29 mouse cellular contexts compared by ENCODE assay signal in the genomic region with DNA sequence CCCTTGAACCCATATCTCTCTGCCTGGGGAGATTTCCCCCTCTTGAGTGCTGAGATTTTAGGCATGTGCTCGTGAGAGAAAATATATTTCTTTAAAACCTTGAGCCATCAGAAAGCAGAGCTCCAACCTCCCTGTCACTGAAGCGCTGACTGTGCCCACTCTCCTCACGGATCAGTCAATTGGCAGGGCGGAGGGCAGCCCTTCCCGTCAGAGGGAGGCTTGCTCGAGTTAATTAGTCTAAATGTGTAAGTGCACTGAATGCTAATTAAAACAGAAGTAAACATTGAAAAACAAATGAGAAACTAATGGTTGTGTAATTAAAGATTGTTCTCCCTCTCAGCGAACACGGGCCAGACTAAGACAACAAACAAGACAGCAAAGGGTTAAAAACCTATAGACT.
A peak's percentile ranks its signal among the peaks of the same experiment; 100 is the strongest.
DNase-seq lines count a peak whose midpoint lies in the region; ATAC-seq and TF ChIP-seq lines count a peak whose summit lies in the region.
"Had no signal": no experiment of that assay in that cellular context is flagged by ENCODE, and none has a peak within 500 bp of the region (broad histone marks: within the 10 kb centered on the region; RNA-seq: fewer than 3 reads in every experiment).

No protein-coding gene starts in this region.

- H3K36me3 ChIP-seq in kidney, adult 2 months (ENCODE audit: control insufficient read depth, insufficient read depth, low read length), result no peaks in the 10 kb centered on the region
- H3K36me3 ChIP-seq in kidney, embryonic 16.5 days (ENCODE audit: insufficient read depth, low read length), result no peaks in the 10 kb centered on the region
- no peaks in the 10 kb centered on the region for H3K36me3 ChIP-seq in midbrain, embryonic 11.5 days (ENCODE audit: control insufficient read depth, insufficient read depth, low read length)
- no peaks in the 10 kb centered on the region for H3K36me3 ChIP-seq in midbrain, embryonic 10.5 days
- H3K36me3 ChIP-seq: embryonic facial prominence, embryonic 13.5 days; embryonic facial prominence, embryonic 15.5 days; forebrain, embryonic 10.5 days; forebrain, embryonic 12.5 days; G1E had no signal

- ATAC-seq in kidney, embryonic 16.5 days (ENCODE audit: low FRiP score, low TSS enrichment), result no peak
- no peak for ATAC-seq in midbrain, embryonic 11.5 days (ENCODE audit: low FRiP score)
- ATAC-seq: activated CD4-positive, CD25-positive, alpha-beta regulatory T cell, adult 4 months; CD4-positive, CD25-positive, alpha-beta regulatory T cell, adult 4 months; forebrain, embryonic 14.5 days; forebrain, embryonic 16.5 days; Patski had no signal

- 32% methylated on average over 8 of the region's 8 CpGs for WGBS in kidney, adult 2 months
- 67% methylated on average over 8 of the region's 8 CpGs for WGBS in kidney, embryonic 16.5 days
- WGBS in midbrain, embryonic 11.5 days, result 83% methylated on average over 8 of the region's 8 CpGs
- WGBS in midbrain, embryonic 10.5 days, result 88% methylated on average over 8 of the region's 8 CpGs

- H3K4me1 ChIP-seq in kidney, adult 2 months (ENCODE audit: control insufficient read depth, insufficient read depth, low read length), result peaks cover 39% of the 10 kb centered on the region
- H3K4me1 ChIP-seq in kidney, embryonic 16.5 days (ENCODE audit: insufficient read depth, low read length), result peaks cover 26% of the 10 kb centered on the region
- H3K4me1 ChIP-seq in midbrain, embryonic 11.5 days (ENCODE audit: control insufficient read depth, insufficient read depth, low read length), result no peaks in the 10 kb centered on the region
- no peaks in the 10 kb centered on the region; the same call in 1 of the 2 replicates for H3K4me1 ChIP-seq in midbrain, embryonic 10.5 days
- H3K4me1 ChIP-seq: embryonic facial prominence, embryonic 13.5 days; embryonic facial prominence, embryonic 15.5 days; forebrain, embryonic 10.5 days; forebrain, embryonic 12.5 days had no signal

- H3K27ac ChIP-seq in kidney, adult 2 months (ENCODE audit: insufficient read depth, low read depth, low read length), result peak overlapping the region; percentile 49; the same call in 1 of the 2 replicates
- H3K27ac ChIP-seq in kidney, embryonic 16.5 days (ENCODE audit: low read length), result no peak overlapping the region
- no peak overlapping the region for H3K27ac ChIP-seq in midbrain, embryonic 11.5 days (ENCODE audit: low read depth, low read length)
- H3K27ac ChIP-seq in midbrain, embryonic 10.5 days (replicated peaks), result no peak overlapping the region
- H3K27ac ChIP-seq: embryonic facial prominence, embryonic 13.5 days; embryonic facial prominence, embryonic 15.5 days; forebrain, embryonic 10.5 days; forebrain, embryonic 12.5 days had no signal

- no peak overlapping the region for H3K9ac ChIP-seq in kidney, embryonic 16.5 days (replicated peaks; ENCODE audit: low read length)
- no peak overlapping the region for H3K9ac ChIP-seq in midbrain, embryonic 11.5 days (ENCODE audit: low read length)
- H3K9ac ChIP-seq: embryonic facial prominence, embryonic 13.5 days; embryonic facial prominence, embryonic 15.5 days; forebrain, embryonic 12.5 days had no signal

- H3K9me3 ChIP-seq in kidney, embryonic 16.5 days (ENCODE audit: low read length), result no peaks in the 10 kb centered on the region
- H3K9me3 ChIP-seq in midbrain, embryonic 11.5 days (ENCODE audit: control insufficient read depth, low read length), result no peaks in the 10 kb centered on the region
- H3K9me3 ChIP-seq in midbrain, embryonic 10.5 days (replicated peaks), result no peaks in the 10 kb centered on the region
- H3K9me3 ChIP-seq: embryonic facial prominence, embryonic 13.5 days; embryonic facial prominence, embryonic 15.5 days; forebrain, embryonic 10.5 days; forebrain, embryonic 12.5 days had no signal

- peak; percentile 42 for DNase-seq in kidney, adult 2 months
- DNase-seq in kidney, adult 18-20 months, result no peak
- peak; percentile 38 for DNase-seq in kidney, postnatal 10 days
- DNase-seq in midbrain, embryonic 11.5 days (ENCODE audit: low spot score, missing footprints), result peak; percentile 64
- no peak for DNase-seq in midbrain, embryonic 10.5 days (ENCODE audit: low spot score)
- DNase-seq: adrenal gland, adult 8-10 months; adrenal gland, postnatal 14 days; adrenal gland, postnatal 36 days; B cell, adult 2 months; cerebellum, adult 11 months; cerebellum, adult 18-20 months; cerebellum, adult 8-10 months; cerebellum, adult 9-11 months; cerebellum, postnatal 14 days; cerebellum, postnatal 36 days; embryo, embryonic 11 days had no signal

- no peaks in the 10 kb centered on the region for H3K27me3 ChIP-seq in kidney, adult 2 months (replicated peaks; ENCODE audit: control insufficient read depth, insufficient read depth, low read length)
- no peaks in the 10 kb centered on the region for H3K27me3 ChIP-seq in kidney, embryonic 16.5 days (ENCODE audit: insufficient read depth, low read length)
- H3K27me3 ChIP-seq in midbrain, embryonic 11.5 days (ENCODE audit: control insufficient read depth, insufficient read depth, low read length), result no peaks in the 10 kb centered on the region
- H3K27me3 ChIP-seq in midbrain, embryonic 10.5 days (ENCODE audit: low read depth, poor library complexity, severe bottlenecking), result no peaks in the 10 kb centered on the region
- H3K27me3 ChIP-seq: CH12.LX; embryonic facial prominence, embryonic 13.5 days; embryonic facial prominence, embryonic 15.5 days; forebrain, embryonic 12.5 days; Patski had no signal

- TF ChIP-seq CTCF in kidney, adult 2 months (conservative IDR thresholded peaks at IDR 0.05; ENCODE audit: insufficient read depth, insufficient read length, low read depth, low read length), result no peak

- no peak overlapping the region for H3K4me2 ChIP-seq in kidney, embryonic 16.5 days (replicated peaks; ENCODE audit: low read depth, low read length)
- no peak overlapping the region for H3K4me2 ChIP-seq in midbrain, embryonic 11.5 days
- H3K4me2 ChIP-seq: embryonic facial prominence, embryonic 13.5 days; embryonic facial prominence, embryonic 15.5 days; forebrain, embryonic 12.5 days had no signal

- H3K4me3 ChIP-seq in kidney, adult 2 months (ENCODE audit: insufficient read depth, low read depth, low read length), result no peak overlapping the region
- no peak overlapping the region for H3K4me3 ChIP-seq in kidney, embryonic 16.5 days (ENCODE audit: low read length)
- no peak overlapping the region for H3K4me3 ChIP-seq in midbrain, embryonic 11.5 days (ENCODE audit: low read depth, low read length)
- H3K4me3 ChIP-seq in midbrain, embryonic 10.5 days, result no peak overlapping the region
- H3K4me3 ChIP-seq: embryonic facial prominence, embryonic 13.5 days; embryonic facial prominence, embryonic 15.5 days; erythroblast, embryonic 14.5 days; forebrain, embryonic 10.5 days; forebrain, embryonic 12.5 days had no signal

- no peak for TF ChIP-seq POLR2A in kidney, adult 2 months (IDR thresholded peaks at IDR 0.05; ENCODE audit: low read depth, low read length)

Comparison
In these comparisons a context has a peak if more than half of its experiments do, and no peak if none do; other contexts are left out.
1. DNase-seq: peak in kidney, adult 2 months (single experiment), kidney, postnatal 10 days (single experiment) and midbrain, embryonic 11.5 days (single experiment); none in kidney, adult 18-20 months (single experiment) and midbrain, embryonic 10.5 days (single experiment).